Mouse (Mus musculus) CD4-positive helper T cell, adult 2 months (primary cell): ENCODE data around the gene Ext2.

ENCODE experiments used
- DNase-seq: peaks from one replicate; pipeline ENCODE4 v3.0.0-alpha.2; 2012; ENCODE audit warnings: low read depth, missing footprints, low spot score

The Ext2 gene

GRCm38 (mm10) chr2:93739044-93739569, 83.3 kb downstream of the Ext2 start:
- DNase-seq = no peak

- DNase-seq = no peak
Observed at GRCm38 (mm10) chr2:93737146-93737545, 85.2 kb downstream of the Ext2 start.

- DNase-seq = no peak
Observed at GRCm38 (mm10) chr2:93732658-93733057, 89.7 kb downstream of the Ext2 start.

GRCm38 (mm10) chr2:93729585-93729984, 92.8 kb downstream of the Ext2 start:
- no peak for DNase-seq

GRCm38 (mm10) chr2:93723138-93723744, 99.1 kb downstream of the Ext2 start:
- no peak for DNase-seq

GRCm38 (mm10) chr2:93720956-93721355, 101.4 kb downstream of the Ext2 start:
- DNase-seq = no peak

- DNase-seq = no peak
Observed at GRCm38 (mm10) chr2:93719792-93720675, 102.3 kb downstream of the Ext2 start.

- no peak for DNase-seq
Observed at GRCm38 (mm10) chr2:93713267-93713666, 109.1 kb downstream of the Ext2 start.

- DNase-seq = no peak
Observed at GRCm38 (mm10) chr2:93711460-93711859, 110.9 kb downstream of the Ext2 start.

- no peak for DNase-seq
Observed at GRCm38 (mm10) chr2:93709696-93710095, 112.7 kb downstream of the Ext2 start.

GRCm38 (mm10) chr2:93709241-93709640, 113.1 kb downstream of the Ext2 start:
- no peak for DNase-seq

- no peak for DNase-seq
Observed at GRCm38 (mm10) chr2:93706825-93707224, 115.5 kb downstream of the Ext2 start.

GRCm38 (mm10) chr2:93706407-93706806, 116.0 kb downstream of the Ext2 start:
- DNase-seq = no peak

GRCm38 (mm10) chr2:93704195-93704594, 118.2 kb downstream of the Ext2 start:
- DNase-seq = no peak

- no peak for DNase-seq
Observed at GRCm38 (mm10) chr2:93702936-93703926, 119.1 kb downstream of the Ext2 start.

GRCm38 (mm10) chr2:93699346-93699745, 123.0 kb downstream of the Ext2 start:
- no peak for DNase-seq

GRCm38 (mm10) chr2:93696181-93696641, 126.2 kb downstream of the Ext2 start:
- DNase-seq = peak; percentile 48

GRCm38 (mm10) chr2:93693101-93693500, 129.3 kb downstream of the Ext2 start:
- DNase-seq = no peak

- DNase-seq = no peak
Observed at GRCm38 (mm10) chr2:93690064-93690930, 132.1 kb downstream of the Ext2 start.

- no peak for DNase-seq
Observed at GRCm38 (mm10) chr2:93683674-93684073, 138.7 kb downstream of the Ext2 start.
